Mouse (Mus musculus): ENCODE data around the gene Tmem120a.

Tmem120a gene

DNA sequence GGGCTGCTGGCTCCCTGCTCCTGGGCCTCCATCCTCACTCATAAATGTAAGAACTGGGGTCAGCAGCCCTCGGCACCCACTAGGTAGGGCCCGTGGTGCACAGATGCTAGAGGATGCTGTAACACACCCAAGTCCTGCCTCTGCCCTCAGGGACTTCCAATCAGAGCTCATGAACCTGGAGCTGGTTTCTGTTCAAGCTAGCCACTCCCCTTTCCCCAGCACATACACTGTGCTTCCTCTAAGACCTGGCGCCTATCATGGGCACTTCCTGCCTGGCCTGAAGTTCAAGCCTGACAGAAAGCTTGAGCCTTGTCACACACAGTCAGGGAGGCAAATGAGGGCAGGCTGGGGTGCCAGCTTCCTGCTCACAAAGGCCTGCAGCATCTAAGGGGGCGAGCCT lies 11.2 kb downstream of the Tmem120a start:
- in situ Hi-C loops (cut with MboI, MseI): no loop called here

DNA sequence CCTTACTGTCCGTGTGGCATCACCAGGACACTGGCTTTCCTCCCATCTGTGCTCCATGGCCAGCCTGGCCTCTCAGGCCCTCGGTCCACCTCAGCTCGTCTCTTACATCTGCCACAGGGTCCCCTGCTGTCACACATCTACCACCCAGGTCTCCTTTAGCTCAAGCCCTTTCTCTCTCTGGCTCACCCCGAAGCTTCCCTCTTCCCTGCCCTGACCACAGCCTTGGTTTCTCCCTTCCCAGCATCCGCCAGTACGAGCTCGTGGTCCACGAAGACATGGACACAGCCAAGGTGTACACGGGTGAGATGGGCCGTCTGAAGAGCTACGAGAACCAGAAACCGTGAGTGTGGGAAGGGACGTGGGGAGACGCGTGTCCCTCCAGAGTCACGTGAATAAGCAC lies 12.9 kb downstream of the Tmem120a start:
- in situ Hi-C loops (cut with MboI, MseI): no loop called here

DNA sequence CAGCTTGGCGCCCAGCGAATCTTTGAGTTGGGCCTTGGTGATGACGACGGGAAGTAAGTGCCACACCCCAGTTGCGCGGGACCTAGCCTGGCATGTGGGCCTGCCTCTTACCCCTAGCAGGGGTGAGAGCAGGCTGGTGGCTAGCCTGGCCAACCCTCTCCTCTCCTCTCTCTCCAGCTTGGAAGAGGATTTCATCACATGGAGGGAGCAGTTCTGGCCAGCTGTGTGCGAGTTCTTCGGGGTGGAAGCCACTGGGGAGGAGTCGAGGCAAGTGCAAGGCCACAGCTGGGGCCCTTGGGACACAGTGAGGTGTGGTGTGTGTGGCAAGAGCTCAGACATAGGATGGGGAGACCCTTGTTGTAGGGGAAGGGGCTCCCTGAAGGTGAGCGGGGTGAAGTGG lies 13.3 kb downstream of the Tmem120a start:
- in situ Hi-C loops (cut with MboI, MseI): no loop called here

DNA sequence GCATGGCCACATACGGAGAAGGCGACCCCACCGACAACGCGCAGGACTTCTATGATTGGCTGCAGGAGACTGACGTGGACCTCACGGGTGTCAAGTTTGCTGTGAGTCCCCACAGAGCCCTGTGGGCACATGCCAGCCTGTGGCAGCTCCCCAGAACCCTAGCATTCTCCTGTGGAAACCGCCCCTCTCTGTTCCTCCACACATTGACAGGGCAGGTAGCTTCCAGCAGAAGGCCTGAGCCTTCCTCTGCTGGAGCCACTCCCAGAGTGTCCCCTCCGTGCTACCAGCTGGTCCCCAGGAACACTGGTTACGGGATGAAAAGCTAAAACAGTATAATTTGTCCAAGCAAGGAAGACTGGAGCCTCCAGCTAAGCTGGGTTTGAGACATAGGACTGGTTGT lies 14.0 kb downstream of the Tmem120a start:
- in situ Hi-C loops (cut with MboI, MseI): no loop called here

DNA sequence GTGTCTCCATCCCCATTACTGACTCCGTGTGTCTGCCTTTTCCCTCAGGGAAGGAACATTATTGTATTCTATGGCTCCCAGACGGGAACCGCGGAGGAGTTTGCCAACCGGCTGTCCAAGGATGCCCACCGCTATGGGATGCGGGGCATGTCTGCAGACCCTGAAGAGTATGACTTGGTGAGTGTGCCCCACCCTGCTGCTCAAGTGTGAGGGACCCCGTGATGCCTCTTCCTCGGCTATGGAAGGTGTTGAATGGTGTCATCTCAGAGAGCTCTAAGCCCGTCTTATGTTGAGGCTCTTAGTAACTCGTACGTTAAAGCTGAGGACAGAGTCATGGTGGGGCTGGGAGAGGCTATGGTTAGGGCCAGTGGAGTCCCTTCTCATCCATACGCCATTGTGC lies 14.9 kb downstream of the Tmem120a start:
- in situ Hi-C loops (cut with MboI, MseI): no loop called here

DNA sequence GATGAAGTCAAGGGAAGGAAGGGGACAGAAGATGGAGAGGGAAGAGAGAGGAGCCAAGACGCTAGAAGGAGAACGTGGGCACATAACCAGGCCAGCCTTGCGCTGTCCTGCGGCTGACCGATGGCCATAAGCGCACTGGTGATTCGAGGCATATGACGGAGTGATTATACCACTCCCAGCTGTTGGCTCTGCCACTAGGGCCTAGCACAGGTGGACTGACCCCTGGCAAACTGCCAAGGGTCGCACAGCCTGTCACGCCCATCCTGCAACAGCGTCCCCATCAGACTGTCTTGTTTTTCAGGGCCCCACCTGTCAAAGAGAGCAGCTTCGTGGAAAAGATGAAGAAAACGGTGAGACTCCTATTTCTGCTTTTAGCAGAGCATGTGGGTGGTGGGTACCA lies 15.9 kb downstream of the Tmem120a start:
- in situ Hi-C loops (cut with MboI, MseI): no loop called here

DNA sequence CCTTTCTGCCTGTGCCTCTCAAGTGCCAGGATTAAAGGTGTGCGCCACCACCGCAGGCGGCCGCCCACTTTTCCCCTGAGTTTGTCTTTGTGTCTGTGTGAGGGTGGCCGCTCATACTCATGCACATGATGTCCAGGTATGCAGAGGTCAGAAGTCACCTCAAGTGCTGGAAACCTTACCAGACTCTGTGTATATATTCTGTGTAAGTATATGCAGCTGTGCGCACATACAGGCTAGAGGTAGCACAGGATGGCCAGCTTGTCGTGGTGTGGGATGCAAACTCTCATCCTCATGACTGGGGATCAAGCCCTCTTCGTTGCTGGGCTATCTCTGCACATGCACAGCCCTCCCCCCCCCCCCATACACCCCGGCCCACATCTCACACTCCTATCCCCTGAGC lies 16.4 kb downstream of the Tmem120a start:
- in situ Hi-C loops (cut with MboI, MseI): no loop called here

DNA sequence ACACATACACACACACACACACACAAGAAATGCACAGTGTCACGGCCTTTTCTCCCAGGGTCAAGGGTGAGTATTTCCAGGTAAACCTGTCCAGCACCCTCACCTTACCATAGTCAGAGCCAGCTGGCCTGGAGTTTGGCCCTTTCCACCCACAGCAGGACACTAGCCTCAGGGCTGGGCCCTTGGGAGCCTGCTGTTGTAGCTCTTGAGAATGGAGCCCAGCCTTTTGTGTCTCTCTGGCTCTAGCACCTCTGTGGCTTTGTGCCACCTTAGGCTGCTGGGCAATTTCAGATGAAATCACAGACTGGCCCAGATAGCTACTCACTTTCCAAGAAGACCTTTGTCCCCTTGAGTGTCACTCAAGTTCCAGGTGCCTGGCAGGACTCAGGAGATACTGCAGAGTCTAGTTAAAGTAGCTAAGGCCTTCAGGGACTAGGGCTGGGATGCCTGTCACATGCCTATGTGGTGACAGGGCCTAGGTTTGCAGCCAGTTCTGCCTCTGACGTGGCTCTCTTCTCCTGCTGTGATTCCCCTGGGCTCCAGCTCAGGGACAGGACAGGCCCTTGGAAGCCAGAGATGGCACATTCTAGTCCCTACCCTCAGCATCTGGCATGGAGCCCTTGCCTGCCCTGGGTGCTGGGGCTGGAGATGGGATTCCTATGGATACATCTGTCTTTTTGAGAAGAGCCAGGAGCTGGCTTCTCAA lies 17.5 kb downstream of the Tmem120a start:
- in situ Hi-C loops (cut with MboI, MseI): no loop called here

DNA sequence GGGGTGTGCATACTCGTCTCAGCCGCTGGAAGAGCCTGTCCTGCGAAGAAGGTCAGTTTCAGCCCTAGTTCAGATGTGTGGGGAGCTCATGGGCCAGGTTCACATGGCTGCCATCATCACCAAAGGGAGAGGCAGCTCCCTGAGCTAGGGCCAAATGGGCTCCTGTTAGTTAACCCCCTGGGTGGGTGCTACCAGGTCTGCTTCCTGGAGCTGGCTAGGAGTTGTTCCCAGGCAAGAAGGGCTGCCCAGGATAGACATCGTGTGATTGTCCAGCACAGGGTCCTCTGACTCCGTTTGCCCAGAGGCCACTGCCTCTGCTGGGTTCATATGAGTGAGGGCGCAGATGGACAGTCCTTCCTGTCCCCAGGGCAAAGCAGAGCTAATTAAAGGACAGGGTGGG lies 18.3 kb downstream of the Tmem120a start:
- in situ Hi-C loops (cut with MboI, MseI): no loop called here

DNA sequence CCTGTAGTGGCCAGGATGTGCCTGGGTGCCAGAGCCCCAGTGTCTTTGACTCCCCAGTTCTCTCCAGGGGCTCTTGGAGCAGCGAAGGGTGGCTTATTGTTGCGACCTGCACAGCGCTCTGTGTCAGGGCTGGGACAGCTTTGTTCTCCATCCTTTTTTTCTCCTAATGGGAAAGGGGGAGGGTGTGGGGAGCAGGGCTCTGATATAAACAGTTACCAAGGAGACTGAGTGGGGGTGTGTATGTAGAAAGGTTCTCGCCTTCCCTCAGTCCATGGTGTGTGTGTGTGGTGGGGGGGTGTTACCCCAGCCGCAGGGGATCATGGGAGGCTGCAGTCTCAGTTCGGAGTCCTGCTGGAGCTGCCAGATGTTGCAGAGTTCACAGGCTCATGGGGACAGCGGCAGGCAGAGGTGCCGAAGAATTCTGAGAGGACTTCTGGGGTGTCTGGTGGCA lies 18.8 kb downstream of the Tmem120a start:
- in situ Hi-C loops (cut with MboI, MseI): no loop called here

DNA sequence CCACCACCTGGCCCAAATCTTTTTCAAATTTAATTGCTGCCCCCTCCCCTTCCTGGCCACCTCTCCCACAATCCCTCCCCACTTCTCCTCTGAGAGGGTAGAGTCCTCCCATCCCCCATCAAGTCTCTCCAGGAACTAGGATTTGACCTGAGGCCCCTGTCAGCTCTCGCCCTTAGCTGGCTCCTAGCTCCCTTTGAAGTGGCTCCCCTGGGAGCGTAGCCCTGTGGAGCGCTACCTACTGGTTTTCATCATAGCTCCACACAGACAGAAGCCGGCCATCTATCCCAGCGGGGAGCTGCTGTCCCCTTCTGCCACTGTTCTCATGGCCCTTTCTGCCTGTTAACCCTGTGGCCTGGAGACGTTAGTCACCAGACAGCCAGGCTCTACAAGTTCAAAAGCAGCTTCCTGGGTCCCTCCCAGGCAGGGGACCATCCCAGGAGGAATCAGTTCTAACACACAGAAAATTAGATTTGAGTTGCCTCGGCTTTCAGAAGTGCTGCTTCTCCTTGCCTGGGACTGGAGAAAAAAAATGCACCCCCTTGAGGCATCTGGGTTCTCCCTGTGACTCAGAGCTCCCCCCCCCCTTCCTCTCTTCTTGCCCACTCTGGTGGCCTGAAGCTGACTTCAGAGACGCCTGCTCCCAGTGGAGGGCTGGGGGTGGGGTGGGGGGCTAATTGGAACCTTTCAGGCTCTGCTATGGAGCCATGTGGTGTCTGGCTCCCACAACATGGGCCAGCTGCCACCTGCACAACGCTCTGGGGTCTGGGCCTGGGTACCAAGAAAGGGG lies 19.5 kb downstream of the Tmem120a start:
- in situ Hi-C loops (cut with MboI, MseI): no loop called here

DNA sequence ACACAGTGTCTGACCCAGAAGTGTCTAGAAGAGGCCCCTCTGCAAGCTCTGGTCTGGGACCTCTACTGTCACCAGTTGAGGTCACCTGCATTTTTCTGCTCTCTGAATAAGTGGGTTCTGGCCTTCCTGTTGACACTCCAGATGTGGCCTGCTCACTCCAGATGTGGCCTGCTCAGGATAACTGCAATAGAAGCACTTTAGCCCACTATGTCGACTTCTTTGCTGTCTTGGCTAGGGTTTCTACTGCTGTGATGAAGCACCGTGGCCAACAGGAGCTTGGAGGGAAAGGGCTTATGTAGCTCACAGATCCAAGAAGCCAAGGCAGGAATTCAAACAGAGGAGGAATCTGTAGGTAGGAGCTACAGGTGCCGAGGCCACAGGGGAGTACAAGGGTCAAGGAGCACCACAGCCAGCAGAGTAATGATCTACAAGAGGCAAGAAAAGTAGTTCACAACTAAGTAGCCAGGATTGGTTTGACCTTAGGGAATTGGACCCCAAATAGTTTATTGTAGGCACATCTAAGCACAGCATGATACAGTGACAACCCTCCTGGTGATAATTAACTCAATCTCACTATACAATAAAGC lies 21.0 kb downstream of the Tmem120a start:
- in situ Hi-C loops (cut with MboI, MseI): no loop called here

DNA sequence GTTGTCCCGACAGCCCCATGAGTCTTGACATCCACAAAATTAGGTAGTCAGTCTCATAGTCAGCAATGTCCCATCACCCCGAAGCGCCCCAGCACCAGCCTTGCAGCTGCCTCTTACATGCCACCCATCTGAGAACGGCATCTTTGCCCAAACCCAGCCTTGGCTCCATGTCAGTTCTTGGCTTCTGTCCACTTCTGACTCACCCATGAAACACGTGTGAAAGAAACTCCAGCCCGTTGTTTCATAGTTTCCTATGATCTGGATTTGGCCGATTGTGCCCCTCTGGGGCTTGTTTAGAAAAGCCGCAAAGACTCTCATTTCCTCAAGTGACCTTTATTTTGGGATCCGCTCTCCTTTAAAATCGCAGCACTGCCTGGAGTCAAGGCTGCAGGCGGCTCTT lies 22.1 kb downstream of the Tmem120a start:
- in situ Hi-C loops (cut with MboI, MseI): no loop called here

DNA sequence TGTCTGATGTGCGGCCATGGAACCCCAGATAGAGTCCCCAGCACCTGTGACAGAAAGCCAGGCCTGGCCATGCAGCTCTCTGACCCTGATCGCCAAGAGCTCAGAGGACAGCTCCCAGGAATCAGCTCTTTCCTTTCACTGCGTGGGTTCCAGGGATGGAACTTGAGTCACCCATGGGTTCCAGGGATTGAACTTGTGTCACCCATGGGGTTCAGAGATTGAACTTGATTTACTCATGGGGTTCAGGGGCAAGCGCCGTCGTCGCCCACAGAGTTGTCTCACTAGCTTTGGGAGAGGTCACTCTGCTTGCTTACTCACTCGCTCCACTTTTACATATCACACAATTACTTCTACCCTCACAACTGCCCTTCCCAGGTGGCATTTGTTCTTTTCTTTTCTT lies 23.2 kb downstream of the Tmem120a start:
- in situ Hi-C loops (cut with MboI, MseI): no loop called here

DNA sequence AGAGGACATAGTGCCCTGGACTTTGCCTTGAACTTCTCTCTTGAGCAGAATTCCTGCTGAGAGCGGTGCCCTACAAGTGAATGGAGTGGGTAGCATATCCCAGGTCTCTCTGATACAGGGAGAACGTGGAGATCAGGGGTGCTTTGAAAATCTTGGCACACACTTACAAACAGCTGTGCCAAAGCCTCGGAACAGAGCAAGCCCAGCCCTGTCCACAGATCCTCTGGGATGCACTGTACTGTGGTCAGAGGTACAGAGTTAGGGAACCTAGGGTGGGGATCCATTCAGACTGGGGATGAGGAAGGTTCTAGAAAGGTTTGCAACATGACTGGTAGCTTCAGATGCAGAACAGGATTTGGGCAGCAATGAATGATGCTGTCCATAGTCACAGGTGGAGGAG lies 24.1 kb downstream of the Tmem120a start:
- in situ Hi-C loops (cut with MboI, MseI): no loop called here

DNA sequence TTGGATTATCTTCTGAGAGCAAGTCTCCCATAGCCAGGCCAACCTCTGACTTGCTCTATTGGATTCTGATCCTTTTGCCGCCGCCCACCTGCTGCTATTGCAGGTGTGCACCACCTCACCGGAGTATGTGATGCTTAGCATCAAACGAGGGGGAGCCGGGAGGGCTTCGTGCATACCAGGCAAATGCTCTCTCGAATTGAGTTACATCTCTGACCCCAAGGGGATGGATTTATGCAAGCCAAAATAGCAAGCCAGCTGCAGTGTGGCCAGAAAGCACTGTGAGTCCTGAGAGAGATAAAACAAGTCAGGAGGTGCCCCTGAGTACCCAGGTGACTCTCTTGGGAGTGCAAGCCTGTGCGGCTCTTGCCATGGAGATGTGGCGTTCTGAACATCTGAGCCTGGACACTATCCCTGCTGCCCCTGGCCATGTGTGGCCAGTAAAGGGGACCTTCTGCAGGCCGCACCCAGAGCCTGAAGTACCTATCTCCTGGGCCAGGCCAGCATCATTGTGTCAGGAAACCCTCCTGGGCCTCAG lies 24.6 kb downstream of the Tmem120a start:
- in situ Hi-C loops (cut with MboI, MseI): no loop called here

DNA sequence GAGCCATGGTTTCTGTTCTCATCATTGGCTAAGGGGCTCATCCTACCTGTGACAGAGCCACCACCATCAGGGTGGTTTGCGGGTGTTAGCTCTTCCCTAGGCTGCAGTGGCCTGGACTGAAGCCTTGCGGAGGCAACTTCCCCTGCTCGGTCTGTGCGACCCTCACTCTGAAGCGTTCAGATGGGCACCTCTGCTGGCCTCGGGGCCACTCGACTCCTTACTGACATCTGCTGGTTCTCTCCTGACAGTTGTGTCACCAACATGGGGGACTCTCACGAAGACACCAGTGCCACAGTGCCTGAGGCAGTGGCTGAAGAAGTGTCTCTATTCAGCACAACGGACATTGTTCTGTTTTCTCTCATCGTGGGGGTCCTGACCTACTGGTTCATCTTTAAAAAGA lies 28.6 kb downstream of the Tmem120a start:
- in situ Hi-C loops (cut with MboI, MseI): no loop called here

DNA sequence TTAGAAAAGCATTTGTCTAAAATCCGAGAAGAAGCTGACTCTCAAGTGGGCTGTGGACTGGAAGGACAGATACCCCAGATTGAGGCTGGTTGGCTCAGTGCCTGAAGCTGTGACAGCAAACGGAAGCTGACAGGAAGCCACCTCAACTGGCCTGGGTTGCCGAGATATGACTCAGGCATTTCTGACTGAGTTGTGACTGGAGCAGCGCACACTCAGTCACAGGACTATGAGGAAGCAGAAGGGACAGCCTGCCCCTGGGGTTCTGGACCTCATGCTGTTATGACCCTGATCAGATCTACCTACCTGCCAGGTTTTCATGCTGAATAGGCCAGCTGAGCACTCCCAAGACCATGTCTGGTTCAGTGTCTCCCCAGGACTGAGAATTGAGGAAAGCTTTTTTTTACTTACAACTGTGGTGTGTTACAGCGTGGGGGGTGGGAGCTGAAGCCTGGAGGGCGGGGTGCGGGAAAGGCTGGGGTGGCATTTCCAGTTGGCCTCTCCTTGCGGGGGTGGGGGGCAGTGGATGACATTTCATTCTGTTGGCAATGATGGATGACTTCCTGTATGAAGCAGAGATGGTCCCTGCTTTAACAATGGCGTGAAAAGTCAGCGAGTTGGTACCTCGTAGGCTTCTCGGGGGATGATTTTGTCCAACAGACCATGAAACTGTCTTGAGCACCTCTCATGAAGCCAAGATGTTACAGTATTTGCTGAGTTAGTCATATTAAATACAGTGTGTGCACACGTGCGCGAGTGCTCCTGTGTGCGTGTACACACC lies 30.6 kb downstream of the Tmem120a start:
- in situ Hi-C loops (cut with MboI, MseI): no loop called here

DNA sequence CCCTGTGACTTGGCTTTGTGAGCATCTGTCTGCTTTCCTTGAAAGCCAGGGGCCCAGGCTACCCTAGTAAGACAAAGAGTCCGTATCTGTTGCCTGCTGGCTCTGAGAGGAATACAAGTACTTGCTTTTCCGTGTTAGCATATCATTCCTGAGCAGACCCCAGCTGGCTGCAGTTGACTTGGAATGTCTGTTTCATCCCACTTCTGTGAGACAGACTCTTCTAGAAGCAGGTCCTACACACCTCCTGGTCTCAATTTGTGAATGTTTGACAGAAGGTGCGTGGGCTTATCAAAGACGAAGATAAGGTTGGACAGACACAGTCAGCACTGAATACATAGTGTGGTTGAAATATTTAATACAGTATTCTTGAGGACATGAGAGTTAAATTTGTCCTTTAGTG lies 31.4 kb downstream of the Tmem120a start:
- in situ Hi-C loops (cut with MboI, MseI): no loop called here

DNA sequence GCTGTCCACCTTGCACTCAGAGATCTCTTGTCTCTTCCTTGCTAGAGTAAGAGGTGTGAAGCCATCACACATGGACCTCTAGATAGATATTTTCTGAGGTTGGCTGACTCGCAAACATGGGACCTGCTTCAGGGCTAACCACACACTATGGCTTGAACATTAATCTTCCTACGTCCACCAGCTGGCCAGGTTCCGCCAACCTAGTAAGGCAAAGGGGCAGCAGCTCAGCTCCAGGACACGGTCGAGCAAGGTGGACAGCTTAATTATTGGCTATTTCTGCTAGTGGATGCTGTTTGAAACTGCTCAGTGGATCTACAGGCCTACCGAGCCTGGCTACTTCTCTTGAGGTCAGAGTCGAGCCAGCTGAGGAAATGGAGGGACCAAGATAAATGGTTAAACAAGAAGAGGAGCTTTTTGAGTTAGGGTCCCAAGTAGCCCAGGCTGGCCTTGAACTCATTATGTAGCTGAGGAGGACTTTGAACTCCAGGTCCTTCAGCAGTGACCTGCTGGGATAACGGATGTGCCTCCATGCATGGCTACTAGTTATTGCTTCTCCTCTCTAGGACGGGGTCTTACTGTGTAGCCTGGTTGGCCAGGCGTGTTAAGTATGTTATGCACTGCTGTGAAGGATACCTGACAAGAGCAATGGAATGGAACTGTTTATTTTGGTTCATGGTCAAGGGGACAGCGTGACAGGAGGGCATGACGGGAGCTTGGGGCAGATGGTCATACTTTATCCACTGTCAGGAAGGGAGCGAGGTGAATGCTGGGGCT lies 32.5 kb downstream of the Tmem120a start:
- in situ Hi-C loops (cut with MboI, MseI): no loop called here

DNA sequence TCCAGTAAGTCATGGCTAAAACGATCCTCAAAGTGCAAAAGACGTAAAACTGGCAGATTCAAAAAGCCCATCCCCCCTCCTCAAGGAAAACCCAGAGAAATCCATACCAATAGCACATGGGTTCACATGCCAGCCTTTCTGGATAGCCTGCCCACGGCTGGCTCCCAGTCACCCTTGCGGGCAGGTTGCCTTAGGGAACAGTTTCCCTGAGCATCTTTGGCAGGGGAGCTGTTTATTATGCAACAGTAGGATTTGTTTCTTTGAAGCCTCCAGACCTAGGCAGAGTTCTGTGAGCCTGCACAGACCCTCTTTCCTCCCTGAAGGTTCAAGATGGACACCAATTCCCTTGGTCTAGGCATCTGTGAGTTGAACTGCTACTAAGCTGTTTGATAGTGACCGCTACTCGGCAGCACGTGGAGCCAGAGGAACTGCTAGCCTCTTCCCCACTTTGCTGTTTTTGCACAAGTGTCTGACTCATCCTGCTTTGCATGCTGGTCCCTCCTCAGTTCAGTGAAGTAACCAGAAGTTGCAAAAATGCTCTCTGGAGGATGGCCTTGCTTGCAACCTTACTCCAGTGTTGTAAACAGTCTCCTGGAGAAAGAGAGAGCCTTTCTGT lies 33.5 kb downstream of the Tmem120a start:
- in situ Hi-C loops (cut with MboI, MseI): no loop called here
